8 mouse cellular contexts compared by ENCODE assay signal in the genomic region with DNA sequence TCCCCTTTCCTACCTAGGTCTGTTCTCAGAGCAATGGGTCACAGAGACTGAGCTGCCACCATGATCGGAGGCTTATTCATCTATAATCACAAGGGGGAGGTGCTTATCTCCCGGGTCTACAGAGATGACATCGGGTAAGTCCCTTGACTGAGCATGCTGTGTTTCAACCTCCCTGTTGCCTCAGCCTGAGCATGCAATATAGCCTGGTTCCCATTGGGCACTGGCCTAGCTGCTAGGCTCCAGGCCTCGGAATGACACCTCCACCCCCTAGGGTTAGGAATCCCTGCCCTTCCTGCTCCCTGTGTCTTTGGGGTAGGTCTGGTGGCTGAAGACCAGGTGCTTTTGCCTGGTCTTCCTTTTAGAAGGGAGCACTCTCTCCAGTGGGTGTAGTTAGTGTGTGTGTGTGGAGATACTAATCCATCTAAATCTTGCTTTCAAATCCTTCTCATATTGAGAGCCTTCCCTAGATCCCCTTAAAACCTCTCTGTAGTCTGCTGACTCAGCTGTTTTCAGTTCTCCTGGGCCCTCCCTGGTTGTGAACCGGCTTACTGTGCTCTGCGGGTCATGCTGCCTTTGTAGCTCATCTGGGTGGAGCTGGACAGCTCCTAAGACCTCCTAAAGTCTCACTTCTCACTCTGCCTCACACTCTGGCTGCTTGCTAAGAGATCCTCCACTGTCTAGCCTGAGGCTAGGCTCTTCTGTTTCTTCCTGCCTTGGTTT. TPM values are rescaled to one million over a fixed set of nuclear protein-coding genes. Genes with fewer than 3 reads are reported as not detected.
DNase-seq lines count a peak whose midpoint lies in the region; ATAC-seq lines count a peak whose summit lies in the region.

No protein-coding gene starts in this region.

- WGBS in lung, embryonic 15.5 days: 47% methylated on average over 6 of the region's 6 CpGs
- 27% methylated on average over 6 of the region's 6 CpGs for WGBS in forebrain, embryonic 12.5 days
- WGBS in liver, embryonic 11.5 days: 37% methylated on average over 6 of the region's 6 CpGs
- WGBS in stomach, embryonic 15.5 days: 45% methylated on average over 6 of the region's 6 CpGs

- H3K4me2 ChIP-seq in lung, embryonic 15.5 days: peak overlapping the region; percentile 66
- H3K4me2 ChIP-seq in forebrain, embryonic 12.5 days: peak overlapping the region; percentile 89
- peak overlapping the region; percentile 72 for H3K4me2 ChIP-seq in liver, embryonic 11.5 days
- peak overlapping the region; percentile 73 for H3K4me2 ChIP-seq in stomach, embryonic 15.5 days

- H3K4me3 ChIP-seq in lung, embryonic 15.5 days: peak overlapping the region; percentile 76; the same call in 1 of the 2 replicates
- H3K4me3 ChIP-seq in forebrain, embryonic 12.5 days (replicated peaks): peak overlapping the region; percentile 92
- H3K4me3 ChIP-seq in liver, embryonic 11.5 days (ENCODE audit: low read depth, low read length): peak overlapping the region; percentile 76
- H3K4me3 ChIP-seq in stomach, embryonic 15.5 days (replicated peaks): peak overlapping the region; percentile 92

- H3K27ac ChIP-seq in lung, embryonic 15.5 days: no peak overlapping the region
- no peak overlapping the region; the same call in 1 of the 2 replicates for H3K27ac ChIP-seq in forebrain, embryonic 12.5 days
- 0 out of 2 replicates have a peak overlapping the region, but pooled peaks have one; percentile 44 for H3K27ac ChIP-seq in liver, embryonic 11.5 days (ENCODE audit: low read depth, low read length)
- no peak overlapping the region; the same call in 1 of the 2 replicates for H3K27ac ChIP-seq in stomach, embryonic 15.5 days

- no peaks in the 10 kb centered on the region for H3K27me3 ChIP-seq in lung, embryonic 15.5 days
- H3K27me3 ChIP-seq in forebrain, embryonic 12.5 days: no peaks in the 10 kb centered on the region
- no peaks in the 10 kb centered on the region for H3K27me3 ChIP-seq in liver, embryonic 11.5 days (replicated peaks; ENCODE audit: control insufficient read depth, insufficient read depth, low read length)
- no peaks in the 10 kb centered on the region for H3K27me3 ChIP-seq in stomach, embryonic 15.5 days (replicated peaks)

- peaks cover 51% of the 10 kb centered on the region for H3K36me3 ChIP-seq in lung, embryonic 15.5 days
- H3K36me3 ChIP-seq in forebrain, embryonic 12.5 days (replicated peaks): peaks cover 61% of the 10 kb centered on the region
- peaks cover 44% of the 10 kb centered on the region for H3K36me3 ChIP-seq in liver, embryonic 11.5 days (ENCODE audit: control insufficient read depth, insufficient read depth, low read length)
- H3K36me3 ChIP-seq in stomach, embryonic 15.5 days: peaks cover 47% of the 10 kb centered on the region

- H3K9ac ChIP-seq in lung, embryonic 15.5 days: peak overlapping the region; percentile 93; the same call in 1 of the 2 replicates
- peak overlapping the region; percentile 95 for H3K9ac ChIP-seq in forebrain, embryonic 12.5 days
- H3K9ac ChIP-seq in liver, embryonic 11.5 days (ENCODE audit: low read depth, low read length): peak overlapping the region; percentile 75
- no peak overlapping the region for H3K9ac ChIP-seq in stomach, embryonic 15.5 days

- no peak for DNase-seq in lung, postnatal 36 days
- no peak for DNase-seq in liver, embryonic 11.5 days (ENCODE audit: low spot score)
- no peak for DNase-seq in cerebellum, adult 8-10 months
- DNase-seq in spleen, postnatal 4 days (ENCODE audit: low spot score in 2 of 2): no peak
- DNase-seq in lung, postnatal 14 days: no peak

- no peak for ATAC-seq in lung, embryonic 15.5 days (ENCODE audit: borderline replicate concordance, extremely low read depth, low FRiP score, low TSS enrichment)
- no peak for ATAC-seq in forebrain, embryonic 12.5 days (ENCODE audit: low FRiP score)
- no peak for ATAC-seq in liver, embryonic 11.5 days (replicated peaks; ENCODE audit: low FRiP score)
- ATAC-seq in stomach, embryonic 15.5 days (ENCODE audit: insufficient read depth, low FRiP score, low read depth): no peak

- H3K9me3 ChIP-seq in lung, embryonic 15.5 days: no peaks in the 10 kb centered on the region
- H3K9me3 ChIP-seq in forebrain, embryonic 12.5 days: no peaks in the 10 kb centered on the region
- H3K9me3 ChIP-seq in liver, embryonic 11.5 days (ENCODE audit: control insufficient read depth, low read length): no peaks in the 10 kb centered on the region
- H3K9me3 ChIP-seq in stomach, embryonic 15.5 days: no peaks in the 10 kb centered on the region

- H3K4me1 ChIP-seq in lung, embryonic 15.5 days: peaks cover 18% of the 10 kb centered on the region
- peaks cover 26% of the 10 kb centered on the region for H3K4me1 ChIP-seq in forebrain, embryonic 12.5 days
- peaks cover 28% of the 10 kb centered on the region for H3K4me1 ChIP-seq in liver, embryonic 11.5 days (replicated peaks; ENCODE audit: control insufficient read depth, insufficient read depth, low read length)
- peaks cover 22% of the 10 kb centered on the region for H3K4me1 ChIP-seq in stomach, embryonic 15.5 days

RNA-seq across cellular contexts. Expression of a gene that starts 2.5 kb away (rescaled TPM):
- polyA plus RNA-seq in lung, embryonic 15.5 days (2015; fragmentation: Nextera tagmentation; extraction: Ambion mirVana): 615 and 636 TPM in 2 replicates
- polyA plus RNA-seq in forebrain, embryonic 12.5 days (2016; fragmentation: Nextera tagmentation; extraction: Ambion mirVana): 834 and 882 TPM in 2 replicates
- 519 and 569 TPM in 2 replicates for polyA plus RNA-seq in liver, embryonic 11.5 days (2014; fragmentation: Nextera tagmentation; extraction: Ambion mirVana)
- 518 and 580 TPM in 2 replicates for polyA plus RNA-seq in stomach, embryonic 15.5 days (2015; fragmentation: Nextera tagmentation; extraction: Ambion mirVana)

RNA-seq across cellular contexts. Expression of a gene that starts 10.6 kb away (rescaled TPM):
- 53.0 and 57.9 TPM in 2 replicates for polyA plus RNA-seq in lung, embryonic 15.5 days (2015; fragmentation: Nextera tagmentation; extraction: Ambion mirVana)
- polyA plus RNA-seq in forebrain, embryonic 12.5 days (2016; fragmentation: Nextera tagmentation; extraction: Ambion mirVana): 60.9 and 74.3 TPM in 2 replicates
- 49.2 and 50.9 TPM in 2 replicates for polyA plus RNA-seq in liver, embryonic 11.5 days (2014; fragmentation: Nextera tagmentation; extraction: Ambion mirVana)
- 50.6 and 65.0 TPM in 2 replicates for polyA plus RNA-seq in stomach, embryonic 15.5 days (2015; fragmentation: Nextera tagmentation; extraction: Ambion mirVana)

RNA-seq across cellular contexts. Expression of a gene that starts 21.0 kb away (rescaled TPM):
- 17.4 and 21.7 TPM in 2 replicates for polyA plus RNA-seq in lung, embryonic 15.5 days (2015; fragmentation: Nextera tagmentation; extraction: Ambion mirVana)
- 43.9 and 51.2 TPM in 2 replicates for polyA plus RNA-seq in forebrain, embryonic 12.5 days (2016; fragmentation: Nextera tagmentation; extraction: Ambion mirVana)
- 18.9 and 20.3 TPM in 2 replicates for polyA plus RNA-seq in liver, embryonic 11.5 days (2014; fragmentation: Nextera tagmentation; extraction: Ambion mirVana)
- polyA plus RNA-seq in stomach, embryonic 15.5 days (2015; fragmentation: Nextera tagmentation; extraction: Ambion mirVana): 21.2 and 26.9 TPM in 2 replicates

RNA-seq across cellular contexts. Expression of a gene that starts 39.1 kb away (rescaled TPM):
- 106 TPM in 2 replicates for polyA plus RNA-seq in lung, embryonic 15.5 days (2015; fragmentation: Nextera tagmentation; extraction: Ambion mirVana)
- polyA plus RNA-seq in forebrain, embryonic 12.5 days (2016; fragmentation: Nextera tagmentation; extraction: Ambion mirVana): 120 and 125 TPM in 2 replicates
- 125 and 132 TPM in 2 replicates for polyA plus RNA-seq in liver, embryonic 11.5 days (2014; fragmentation: Nextera tagmentation; extraction: Ambion mirVana)
- polyA plus RNA-seq in stomach, embryonic 15.5 days (2015; fragmentation: Nextera tagmentation; extraction: Ambion mirVana): 90.2 and 95.0 TPM in 2 replicates

RNA-seq across cellular contexts. Expression of a gene that starts 51.5 kb away (rescaled TPM):
- 0.39 and 0.94 TPM in 2 replicates for polyA plus RNA-seq in lung, embryonic 15.5 days (2015; fragmentation: Nextera tagmentation; extraction: Ambion mirVana)
- 2.0 and 2.8 TPM in 2 replicates for polyA plus RNA-seq in forebrain, embryonic 12.5 days (2016; fragmentation: Nextera tagmentation; extraction: Ambion mirVana)
- 0.58 and 1.1 TPM in 2 replicates for polyA plus RNA-seq in liver, embryonic 11.5 days (2014; fragmentation: Nextera tagmentation; extraction: Ambion mirVana)
- 5.5 and 7.3 TPM in 2 replicates for polyA plus RNA-seq in stomach, embryonic 15.5 days (2015; fragmentation: Nextera tagmentation; extraction: Ambion mirVana)
